Mouse (Mus musculus) urinary bladder, postnatal 4 days (tissue): ENCODE measurements around the gene Mast2.

Experiments
- DNase-seq, 2 experiments: peaks; one replicate each; pipeline ENCODE4 v3.0.0; 2021 to 2022; ENCODE audit warnings: low spot score in 2 of 2

The Mast2 gene

GRCm38 (mm10) chr4:116411401-116411800 lies 52.6 kb downstream of the Mast2 start:
- no peak for DNase-seq

- DNase-seq = no peak
These were observed 57.3 kb downstream of the Mast2 start for GRCm38 (mm10) chr4:116406668-116407067.

GRCm38 (mm10) chr4:116405955-116406351 lies 58.0 kb downstream of the Mast2 start:
- no peak for DNase-seq

- no peak for DNase-seq
These were observed 58.6 kb downstream of the Mast2 start for GRCm38 (mm10) chr4:116405276-116405954.

GRCm38 (mm10) chr4:116403884-116404283 lies 60.1 kb downstream of the Mast2 start:
- no peak for DNase-seq

GRCm38 (mm10) chr4:116402708-116403107 lies 61.3 kb downstream of the Mast2 start:
- no peak for DNase-seq

- DNase-seq = no peak
These were observed 65.9 kb downstream of the Mast2 start for GRCm38 (mm10) chr4:116398051-116398450.

GRCm38 (mm10) chr4:116377973-116378667 lies 85.9 kb downstream of the Mast2 start:
- DNase-seq = no peak

- peak in 1 of 2 experiments; percentile 19 for DNase-seq
These were observed 92.3 kb downstream of the Mast2 start for GRCm38 (mm10) chr4:116371676-116372075.

- no peak for DNase-seq
These were observed 105.9 kb downstream of the Mast2 start for GRCm38 (mm10) chr4:116358099-116358498.

- DNase-seq = no peak
These were observed 111.1 kb downstream of the Mast2 start for GRCm38 (mm10) chr4:116352919-116353318.

- no peak for DNase-seq
These were observed 111.5 kb downstream of the Mast2 start for GRCm38 (mm10) chr4:116352496-116352895.

GRCm38 (mm10) chr4:116342119-116342518 lies 121.9 kb downstream of the Mast2 start:
- DNase-seq = no peak

- DNase-seq = no peak
These were observed 127.7 kb downstream of the Mast2 start for GRCm38 (mm10) chr4:116336294-116336693.

- DNase-seq = no peak
These were observed 134.7 kb downstream of the Mast2 start for GRCm38 (mm10) chr4:116329256-116329655.

- no peak for DNase-seq
These were observed 141.9 kb downstream of the Mast2 start for GRCm38 (mm10) chr4:116322127-116322526.

GRCm38 (mm10) chr4:116317575-116317974 lies 146.4 kb downstream of the Mast2 start:
- DNase-seq = no peak

- no peak for DNase-seq
These were observed 159.4 kb downstream of the Mast2 start for GRCm38 (mm10) chr4:116304551-116304950.

GRCm38 (mm10) chr4:116300878-116301355 lies 163.1 kb downstream of the Mast2 start:
- no peak for DNase-seq

GRCm38 (mm10) chr4:116293296-116293695 lies 170.7 kb downstream of the Mast2 start:
- DNase-seq = no peak

- no peak for DNase-seq
These were observed 172.4 kb downstream of the Mast2 start for GRCm38 (mm10) chr4:116291561-116291960.

GRCm38 (mm10) chr4:116282211-116282610 lies 181.8 kb downstream of the Mast2 start:
- no peak for DNase-seq

- no peak for DNase-seq
These were observed 195.8 kb downstream of the Mast2 start for GRCm38 (mm10) chr4:116268220-116268619.
